Mouse (Mus musculus) gastrocnemius, adult 2 months (tissue): ENCODE measurements around the gene Kremen2. TPM values are rescaled to one million over a fixed set of nuclear protein-coding genes. Genes with fewer than 3 reads are reported as not detected.

Experiments used
- DNase-seq: peaks from one replicate; pipeline ENCODE4 v3.0.0; 2022
- H3K27ac ChIP-seq: fragments of 200-600 bp; 2 replicates; pipeline ENCODE4 v1.8.1; 2022; ENCODE audit warnings: mild to moderate bottlenecking
- H3K4me3 ChIP-seq: fragments of 200-600 bp; 2 replicates; pipeline ENCODE4 v1.8.1; 2022; ENCODE audit warnings: mild to moderate bottlenecking, moderate library complexity
- CTCF ChIP-seq: fragments of 200-600 bp; IDR thresholded peaks from 2 replicates; pipeline ENCODE4 v1.8.1; 2022; ENCODE audit warnings: antibody characterized with exemption, mild to moderate bottlenecking, moderate library complexity
- intact Hi-C: fragments of 180-260 bp; cut with DNase I; formaldehyde crosslinking; loops from one replicate; pipeline ENCODE4 v1.15.1; 2025
- total RNA-seq, 2 experiments: library from RNA; stranded (reverse); gene quantifications; 2 replicates each; pipeline ENCODE4 v1.2.3; 2021

The Kremen2 gene
- total RNA-seq, 2 experiments from 2014 or later = not detected

DNA sequence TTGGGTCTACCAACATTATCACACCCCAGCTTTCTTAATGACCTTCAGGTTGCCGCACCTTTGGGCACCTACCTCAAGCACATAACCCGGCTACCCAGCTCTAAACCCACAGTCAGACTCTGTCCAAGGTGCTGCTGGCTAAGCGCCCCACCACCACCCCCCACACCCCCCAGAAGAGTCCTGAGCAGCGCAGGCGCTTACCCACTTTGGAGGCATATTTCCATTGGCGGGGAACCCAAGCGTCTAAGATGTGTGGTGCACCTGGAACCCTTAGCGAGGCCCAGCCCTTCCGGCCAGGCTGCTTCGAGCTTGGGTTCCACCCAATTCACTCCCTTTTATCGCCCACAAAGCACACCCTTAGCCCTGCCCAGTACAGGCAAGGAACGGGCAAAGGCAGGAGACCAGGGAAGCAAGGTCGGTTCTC lies 5.0 kb downstream of the Kremen2 start, which contains the start of gene Paqr4:
TSS of gene Paqr4 (minus strand) at position 270 of the 424 bp plus-strand sequence.
- Histone ChIP-seq H3K4me3 (peak within 1 kb of the TSS; percentile 86), H3K27ac (peak within 1 kb of the TSS; percentile 91)
- no peak for TF ChIP-seq CTCF
- intact Hi-C loops = no loop called here
- no peak for DNase-seq

DNA sequence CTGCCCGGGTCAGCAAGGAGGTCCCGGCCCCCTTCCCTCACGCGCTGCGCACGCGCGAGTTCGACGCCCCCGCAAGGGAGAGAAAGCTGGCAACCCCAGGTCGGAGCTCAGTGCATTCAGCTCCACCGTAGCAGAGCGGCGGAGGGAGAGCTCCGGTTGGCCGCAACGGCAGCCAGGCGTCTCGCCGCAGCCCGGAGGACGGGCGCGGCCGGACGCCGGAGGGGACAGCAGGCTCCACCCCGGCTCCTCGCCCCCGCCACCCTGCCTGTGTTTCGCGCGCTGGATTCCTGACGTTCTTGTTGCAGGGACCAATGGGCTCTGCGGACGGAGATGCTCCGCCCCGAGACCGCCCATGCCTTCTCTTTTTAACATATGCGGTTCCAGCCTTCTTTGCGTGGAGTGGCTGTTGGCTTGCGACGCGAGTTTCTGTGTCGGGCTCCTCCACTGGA lies 5.5 kb downstream of the Kremen2 start:
- Histone ChIP-seq H3K27ac (peak overlapping the region; percentile 91), H3K4me3 (peak overlapping the region; percentile 86)
- TF ChIP-seq CTCF = no peak
- DNase-seq = peak; percentile 93
- intact Hi-C loops = no loop called here

DNA sequence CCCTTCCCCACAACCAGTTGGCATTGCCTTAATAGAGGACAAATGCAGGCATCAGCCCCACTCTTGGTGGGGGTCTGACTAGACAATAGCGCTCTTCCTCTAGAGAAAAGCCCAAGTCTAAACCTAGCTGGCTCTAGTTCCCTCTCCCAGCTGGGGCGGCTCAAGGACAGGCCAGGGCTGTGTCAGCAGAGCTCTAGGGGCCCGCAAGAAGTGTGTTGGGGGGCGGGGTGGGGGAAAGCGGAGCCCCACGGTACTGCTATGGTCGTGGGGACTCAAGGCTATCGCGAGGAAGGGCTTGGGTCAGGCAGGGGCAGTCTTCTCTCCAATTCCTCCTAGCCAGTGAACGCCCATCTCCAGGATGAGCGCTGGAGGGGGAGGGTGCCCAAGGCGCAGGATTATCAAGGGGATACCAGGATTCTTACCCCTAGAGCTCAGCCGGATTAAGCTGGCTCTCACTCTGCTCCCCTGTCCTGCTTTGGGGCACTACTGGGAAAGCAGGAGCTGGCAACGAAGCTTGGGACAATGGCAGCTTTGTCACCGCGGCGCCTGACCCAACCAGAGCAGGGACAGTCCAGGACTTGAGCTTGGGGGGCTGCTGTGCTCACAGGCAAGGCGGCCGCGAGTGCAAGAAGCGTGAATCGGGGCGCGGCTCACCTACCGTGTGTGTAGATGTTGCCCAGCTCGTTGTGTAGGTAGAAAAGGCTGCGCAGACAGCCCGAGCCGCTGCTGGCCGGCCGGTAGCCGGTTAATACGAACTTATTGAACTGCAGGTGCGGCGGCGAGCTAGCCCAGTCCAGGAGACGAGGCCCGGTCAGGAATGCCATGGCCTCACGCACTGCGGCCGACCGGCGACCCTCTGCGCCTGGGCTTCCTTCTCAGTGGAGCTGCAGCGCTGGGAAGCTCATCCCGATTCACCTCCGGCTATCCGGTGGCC lies 6.2 kb downstream of the Kremen2 start:
- no peak for DNase-seq
- intact Hi-C loops = no loop called here
- H3K27ac ChIP-seq = peak overlapping the region; percentile 91
- TF ChIP-seq CTCF = no peak
- peak overlapping the region; percentile 86 for H3K4me3 ChIP-seq

DNA sequence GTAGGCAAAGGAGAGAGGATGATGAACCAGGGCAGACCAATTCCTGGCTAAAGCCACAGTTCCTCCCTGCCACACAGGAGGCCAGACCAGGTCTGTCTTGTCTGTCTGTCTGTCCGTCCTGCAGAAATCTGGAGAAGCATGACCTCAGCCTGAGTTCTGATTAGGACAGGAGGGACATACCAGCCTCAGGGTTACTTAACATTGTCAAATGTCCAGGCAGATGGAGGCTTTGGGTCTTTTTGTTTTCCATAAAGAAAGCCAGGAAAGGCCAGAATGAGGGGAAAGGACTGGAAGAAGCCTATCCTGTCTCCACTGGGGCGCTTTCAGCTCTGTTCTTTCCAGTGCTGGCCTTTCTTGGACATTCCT lies 6.8 kb downstream of the Kremen2 start:
- Histone ChIP-seq H3K4me3 (peak overlapping the region; percentile 86), H3K27ac (peak overlapping the region; percentile 91)
- intact Hi-C loops = no loop called here
- no peak for TF ChIP-seq CTCF
- no peak for DNase-seq

DNA sequence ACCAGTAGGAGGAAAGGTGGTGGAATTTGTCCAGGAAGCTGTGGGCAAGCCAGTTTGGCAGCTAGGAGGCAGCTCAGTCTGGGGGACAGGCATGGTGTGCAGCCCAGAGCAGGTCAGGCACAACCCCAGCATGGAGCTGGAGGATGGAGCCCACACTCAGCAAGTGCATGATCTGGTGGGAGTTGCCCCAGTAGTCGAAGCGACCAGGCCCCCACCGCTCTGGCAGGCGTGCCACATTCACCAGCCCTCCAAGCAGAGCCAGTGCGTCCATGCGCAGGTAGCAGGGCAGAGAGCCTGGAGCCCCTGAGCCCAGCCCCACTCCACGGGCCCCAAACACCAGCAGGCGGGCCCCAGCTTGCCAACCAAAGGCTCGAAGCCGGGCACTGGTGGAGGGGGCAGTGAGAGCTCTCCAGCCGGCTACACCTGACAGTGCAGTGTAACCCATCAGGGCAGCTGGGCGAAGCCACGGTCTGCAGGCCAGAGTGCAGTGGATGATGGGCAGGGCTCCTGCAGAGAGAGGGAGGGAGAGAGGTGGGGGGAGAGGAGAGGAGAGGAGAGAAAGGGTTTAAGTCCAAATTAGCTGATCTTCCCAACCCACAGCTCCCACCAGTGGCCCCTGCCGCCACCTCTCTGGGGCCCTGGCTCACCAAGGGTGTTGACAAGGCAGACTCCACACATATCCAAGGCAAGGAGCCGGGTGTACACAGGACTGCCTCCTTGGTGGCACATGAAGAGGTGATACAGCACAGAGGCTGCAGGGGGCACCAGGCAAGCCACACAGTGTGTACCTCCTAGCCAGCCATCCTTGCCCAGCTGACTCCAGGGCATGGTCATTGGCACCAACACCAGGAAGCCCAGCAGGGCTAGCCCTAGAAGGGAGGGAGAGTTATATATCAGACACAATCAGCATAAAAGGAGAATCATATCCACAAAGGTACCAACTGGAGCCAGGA lies 7.9 kb downstream of the Kremen2 start:
- Histone ChIP-seq H3K27ac (no peak overlapping the region), H3K4me3 (no peak overlapping the region)
- intact Hi-C loops = no loop called here
- DNase-seq = no peak
- TF ChIP-seq CTCF = no peak

DNA sequence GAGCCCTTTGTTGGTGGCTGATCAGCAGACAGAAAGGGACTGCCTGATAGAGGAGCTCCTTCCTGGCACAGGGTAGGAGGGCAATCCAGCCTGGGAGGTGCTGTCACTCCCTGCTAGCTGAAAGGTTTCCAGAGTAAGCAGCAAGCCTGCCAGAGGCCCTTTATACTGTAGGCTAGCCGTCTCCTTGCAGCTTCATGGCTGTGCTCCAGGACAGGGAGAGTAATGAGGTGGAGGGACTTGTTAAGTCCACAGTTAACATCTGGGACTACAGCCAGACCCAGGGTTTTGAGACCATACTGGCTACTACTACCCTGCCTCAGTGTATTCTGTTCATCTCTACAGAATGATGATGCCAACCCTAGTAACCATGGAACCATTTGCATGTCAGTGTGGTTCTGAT lies 11.3 kb downstream of the Kremen2 start:
- DNase-seq = no peak
- TF ChIP-seq CTCF = no peak
- Histone ChIP-seq H3K4me3 (no peak overlapping the region), H3K27ac (no peak overlapping the region)
- intact Hi-C loops = no loop called here

DNA sequence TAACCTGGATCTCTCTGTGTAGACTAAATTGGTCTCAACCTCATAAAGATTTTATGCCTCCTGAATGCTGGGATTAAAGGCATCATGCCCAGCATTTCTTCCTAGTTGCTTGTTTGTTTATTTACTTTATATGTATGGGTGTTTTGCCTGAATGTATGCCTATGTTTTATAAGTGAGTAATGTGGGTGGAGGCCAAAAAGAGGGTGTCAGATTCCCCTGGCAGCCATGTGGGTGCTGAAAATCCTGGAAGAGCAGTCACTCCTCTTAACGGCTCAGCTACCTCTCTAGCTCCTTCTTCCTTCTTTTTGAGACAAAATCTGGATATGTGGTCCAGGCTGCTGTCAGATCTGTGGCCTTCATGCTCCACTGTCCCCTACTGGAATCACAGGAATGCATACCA lies 15.2 kb downstream of the Kremen2 start:
- intact Hi-C loops = no loop called here
- no peak for TF ChIP-seq CTCF
- DNase-seq = no peak
- Histone ChIP-seq H3K4me3 (no peak overlapping the region), H3K27ac (no peak overlapping the region)

DNA sequence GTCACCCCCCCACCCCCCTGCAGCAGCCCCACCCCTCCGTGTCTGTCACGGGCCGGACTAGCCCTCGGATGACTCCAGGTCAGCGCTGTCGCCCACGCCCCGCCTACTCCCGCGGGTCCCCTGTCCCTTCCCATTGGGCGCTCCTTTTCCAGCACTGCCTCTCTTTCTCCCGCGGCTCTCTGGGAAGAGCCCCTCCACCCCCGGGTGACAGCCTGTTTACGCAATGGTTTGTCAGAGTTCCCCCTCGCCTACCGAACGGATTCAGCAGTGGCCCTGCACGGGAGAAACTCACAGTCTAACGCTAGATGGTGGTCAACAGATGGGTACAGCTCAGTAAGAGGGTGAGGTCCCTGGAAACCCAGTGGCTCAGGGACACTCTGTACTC lies 18.9 kb downstream of the Kremen2 start:
- intact Hi-C loops = loop anchor here (10.0 kb wide), 1 partner anchor 532 kb away; the partner anchor contains the start of gene Zfp40
- DNase-seq = peak; percentile 88
- TF ChIP-seq CTCF = peak; percentile 4; the same call in 1 of the 2 replicates
- H3K27ac ChIP-seq = peak overlapping the region; percentile 88
- H3K4me3 ChIP-seq = peak overlapping the region; percentile 93

DNA sequence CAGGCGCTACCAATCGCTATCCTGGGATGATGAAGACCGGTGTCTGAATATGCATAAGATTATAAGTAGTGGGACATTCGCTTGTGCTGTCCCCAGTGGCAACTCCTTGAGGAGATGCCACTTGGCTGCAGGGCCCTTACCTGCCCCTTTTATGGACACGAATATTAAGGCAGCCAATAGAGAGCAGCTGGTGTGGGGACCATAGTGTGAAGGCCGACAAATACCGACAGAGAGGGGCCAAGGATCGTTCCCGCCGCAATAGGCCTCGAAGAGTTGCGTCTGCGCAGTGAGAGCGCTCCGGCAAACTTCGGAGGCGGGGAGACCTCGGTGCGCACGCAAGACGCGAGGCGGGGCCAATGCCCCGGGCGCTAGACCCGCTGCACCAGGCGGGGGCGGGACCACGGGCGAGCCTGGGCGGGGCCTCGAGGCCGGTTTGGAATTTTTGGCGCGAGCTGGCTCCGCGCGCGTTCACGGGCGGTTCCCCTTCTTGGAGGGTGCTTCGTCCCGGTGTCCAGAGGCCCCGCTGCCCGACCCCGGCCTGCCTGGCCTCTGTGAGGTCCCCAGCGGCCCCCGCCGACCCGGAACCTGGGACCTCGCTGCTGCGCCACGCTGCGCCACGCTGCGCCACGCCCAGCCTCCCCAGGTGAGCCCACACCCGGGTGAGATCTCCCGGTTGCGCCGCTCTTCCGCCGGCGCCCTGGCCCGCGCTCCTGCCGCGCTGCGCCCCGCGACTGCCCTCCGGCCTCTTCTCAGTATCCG lies 19.5 kb downstream of the Kremen2 start, which contains the start of gene Pkmyt1:
TSS of gene Pkmyt1 (plus strand) at position 338 of the 759 bp plus-strand sequence.
- intact Hi-C loops = loop anchor here (10.0 kb wide), 1 partner anchor 531 kb away; the partner anchor contains the start of gene Zfp40
- peak within 1 kb of the TSS; percentile 88 for H3K27ac ChIP-seq
- H3K4me3 ChIP-seq = peak within 1 kb of the TSS; percentile 93
- TF ChIP-seq CTCF = no peak
- DNase-seq = peak; percentile 97

DNA sequence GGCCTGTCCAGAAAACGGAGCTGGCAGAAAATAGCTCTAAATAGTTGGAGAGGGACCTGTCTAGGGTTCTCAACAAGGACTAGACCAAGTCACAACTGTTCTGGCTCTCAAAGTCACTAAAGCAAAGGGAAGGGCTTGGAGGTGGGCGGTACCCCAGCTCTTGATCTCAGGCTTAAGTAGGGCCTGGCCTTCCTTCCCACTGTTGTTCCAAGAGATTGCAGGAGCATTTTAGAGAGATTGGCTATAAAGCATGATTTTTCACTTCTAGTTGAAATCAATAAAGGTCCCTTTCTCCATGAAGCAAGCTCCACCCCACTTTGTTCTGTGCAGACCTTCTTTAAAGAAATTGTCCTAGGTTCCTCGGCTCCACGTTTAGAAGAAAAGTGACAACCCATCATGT lies 20.2 kb downstream of the Kremen2 start:
- DNase-seq = no peak
- peak overlapping the region; percentile 88 for H3K27ac ChIP-seq

DNA sequence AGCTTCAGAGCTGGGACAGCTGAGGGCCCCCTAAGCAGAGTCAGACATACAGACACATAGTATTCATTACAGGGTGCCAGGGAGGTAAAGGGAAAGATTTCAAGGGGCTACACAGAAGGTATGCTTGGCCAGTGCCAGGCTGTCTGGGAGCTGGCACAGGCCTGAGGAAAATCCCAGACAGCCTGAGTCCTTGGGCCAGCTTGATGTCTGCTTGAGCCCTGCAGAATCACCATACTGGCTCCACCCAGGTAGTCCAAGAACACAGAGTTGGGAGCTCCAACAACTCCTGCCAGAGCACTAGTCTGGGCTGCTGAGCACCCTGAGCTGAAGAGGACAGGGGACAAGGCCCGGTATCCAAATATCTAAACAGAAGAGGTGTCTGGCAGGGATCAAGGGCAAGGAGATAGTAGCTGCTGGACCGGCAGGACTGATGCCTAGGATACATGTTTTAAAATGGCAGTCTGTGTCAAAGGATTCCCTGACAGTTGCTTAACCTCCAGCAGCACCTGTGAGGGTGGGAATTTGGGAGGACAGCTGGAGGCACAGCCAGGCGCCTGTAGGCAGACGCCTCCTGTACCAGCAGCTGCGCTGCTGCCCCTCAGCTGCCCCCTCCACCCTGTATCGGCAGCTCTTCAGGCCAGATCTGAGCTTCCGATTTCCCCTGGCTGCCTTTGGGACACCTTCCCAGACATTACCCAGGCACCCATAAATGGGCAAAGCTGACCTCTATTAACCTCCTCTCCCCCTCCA lies 23.1 kb downstream of the Kremen2 start, which contains the start of gene 1520401A03Rik:
TSS of gene 1520401A03Rik (minus strand) at position 408 of the 750 bp plus-strand sequence.
- H3K4me3 ChIP-seq = no peak within 1 kb of the TSS
- no peak within 1 kb of the TSS for H3K27ac ChIP-seq
- DNase-seq = no peak
- TF ChIP-seq CTCF = no peak
- intact Hi-C loops = loop anchor here (10.0 kb wide), 1 partner anchor 528 kb away; the partner anchor contains the start of gene Zfp40

More for the DNA sequence above, 20.2 kb downstream of the Kremen2 start:
- H3K4me3 ChIP-seq = peak overlapping the region; percentile 93
- TF ChIP-seq CTCF = no peak
- intact Hi-C loops = loop anchor here (10.0 kb wide), 1 partner anchor 531 kb away; the partner anchor contains the start of gene Zfp40
